Mouse (Mus musculus) megakaryocyte-erythroid progenitor cell, adult 5-6 weeks (primary cell): ENCODE measurements around the gene Nr2c2. TPM values are rescaled to one million over a fixed set of nuclear protein-coding genes. Genes with fewer than 3 reads are reported as not detected.
"Not testable (repeated sequence)": the region's sequence is repeated elsewhere in the genome, so short reads cannot be mapped to it uniquely, and the experiment has no call there.

Experiments used
- ATAC-seq: replicated peaks from 2 replicates; pipeline ENCODE4 v1.8.0; 2016; ENCODE audit warnings: mild to moderate bottlenecking, inconsistent platforms; ENCODE audit not compliant: severe bottlenecking, poor library complexity, low FRiP score, low TSS enrichment
- total RNA-seq, 2 experiments: library from RNA; stranded (forward) in 1 of 2; stranded (reverse) in 1 of 2; fragments of 200-1000, 215-1000 nt in 1 of 2; fragments of >200 nt in 1 of 2; fragmentation: Nextera tagmentation in 1 of 2; gene quantifications; 2 replicates each; pipeline ENCODE4 v1.2.3; 2014 to 2017

Gene Nr2c2
- total RNA-seq (2014; fragmentation: Nextera tagmentation), result 38.0 and 52.8 TPM in 2 replicates
- total RNA-seq (2017), result 36.6 and 47.4 TPM in 2 replicates

DNA sequence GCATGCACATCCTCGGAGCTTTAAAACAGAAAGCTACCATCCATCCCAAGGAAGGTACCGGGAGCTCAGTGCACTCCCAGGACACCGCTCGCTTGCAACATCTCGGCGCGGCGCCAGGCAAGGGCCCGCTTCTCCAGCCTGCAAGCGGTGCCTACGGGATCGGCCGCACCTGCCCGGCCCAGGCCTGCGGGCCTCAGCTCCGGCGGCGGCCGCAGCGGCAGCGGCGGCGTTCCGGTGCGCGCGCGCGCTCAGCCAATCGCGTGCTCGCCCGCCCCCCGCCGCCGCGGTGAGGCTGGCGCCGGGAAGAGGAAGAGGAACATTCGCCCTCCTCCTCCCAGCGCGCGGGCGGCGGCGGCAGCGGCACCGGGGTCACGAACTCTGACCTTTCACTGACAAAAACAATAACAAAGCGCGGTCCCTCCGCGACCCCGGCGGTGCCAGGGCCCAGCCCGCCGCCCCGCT lies at the start of gene Nr2c2:
Nr2c2 (plus strand) TSS at position 261 of the 462 bp plus-strand sequence.
- peak; percentile 35 for ATAC-seq

- no peak for ATAC-seq
These were observed 49.1 kb upstream of the Nr2c2 start for GRCm38 (mm10) chr6:92042055-92042454.

DNA sequence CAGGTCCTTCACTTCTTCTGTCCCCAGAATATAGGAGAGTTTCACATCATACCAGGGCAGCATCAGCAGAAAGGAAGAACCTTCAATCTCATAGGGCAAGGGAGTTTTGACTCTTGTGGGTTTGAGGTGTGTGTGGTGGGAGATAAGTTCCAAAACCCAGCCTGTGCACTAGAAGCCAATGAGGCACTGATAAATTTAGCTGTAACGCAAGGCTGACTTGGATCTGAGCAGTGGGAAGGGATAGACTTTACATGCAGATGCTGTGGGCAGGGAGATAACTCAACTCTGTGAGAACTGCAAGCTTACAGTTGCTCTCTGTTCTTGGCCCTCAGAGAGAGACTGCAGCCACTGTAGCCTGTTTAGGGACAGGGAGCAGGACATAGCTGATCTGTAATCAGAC lies 48.3 kb upstream of the Nr2c2 start:
- peak; percentile 89 for ATAC-seq

DNA sequence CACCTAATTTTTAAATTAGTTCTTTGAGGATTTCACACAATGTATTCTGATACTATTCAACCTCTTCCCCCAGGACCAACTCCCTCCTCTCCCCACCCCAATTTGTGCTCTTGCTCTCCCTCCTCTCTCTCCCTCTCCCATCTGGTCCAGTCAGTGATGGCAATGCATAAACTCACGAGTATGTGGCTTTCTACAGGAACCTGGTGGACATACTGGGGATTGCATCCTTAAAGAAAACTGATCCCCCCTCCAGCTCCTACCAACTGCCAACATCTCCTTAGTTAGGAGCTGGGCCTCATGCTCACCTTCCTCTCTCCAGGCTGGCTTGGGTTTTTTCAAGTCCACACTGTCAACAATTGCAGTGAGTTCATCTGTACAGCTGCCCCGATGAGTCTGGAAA lies 33.4 kb upstream of the Nr2c2 start:
- peak; percentile 72 for ATAC-seq

DNA sequence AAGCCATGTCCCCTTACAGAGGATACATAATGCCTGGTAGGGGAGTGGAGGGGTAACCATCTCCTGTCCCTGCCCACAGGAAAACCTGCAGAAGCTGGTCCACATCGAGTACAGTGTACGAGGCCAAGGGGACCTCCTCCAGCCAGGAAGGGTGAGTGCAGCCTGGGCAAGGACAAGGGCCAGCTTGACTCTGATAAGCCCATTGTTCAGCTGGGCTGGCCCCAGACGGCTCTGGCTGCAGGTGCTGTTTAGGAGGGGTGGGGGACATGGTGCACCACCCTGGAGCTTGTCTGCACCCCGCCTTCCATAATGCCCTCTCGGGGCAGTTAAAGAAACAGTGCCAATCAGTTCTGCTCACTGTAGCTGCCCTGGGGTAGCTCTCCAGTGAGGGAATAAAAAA lies 29.5 kb upstream of the Nr2c2 start:
- ATAC-seq, result no peak

- ATAC-seq, result no peak
These were observed 27.7 kb upstream of the Nr2c2 start for GRCm38 (mm10) chr6:92063452-92063851.

DNA sequence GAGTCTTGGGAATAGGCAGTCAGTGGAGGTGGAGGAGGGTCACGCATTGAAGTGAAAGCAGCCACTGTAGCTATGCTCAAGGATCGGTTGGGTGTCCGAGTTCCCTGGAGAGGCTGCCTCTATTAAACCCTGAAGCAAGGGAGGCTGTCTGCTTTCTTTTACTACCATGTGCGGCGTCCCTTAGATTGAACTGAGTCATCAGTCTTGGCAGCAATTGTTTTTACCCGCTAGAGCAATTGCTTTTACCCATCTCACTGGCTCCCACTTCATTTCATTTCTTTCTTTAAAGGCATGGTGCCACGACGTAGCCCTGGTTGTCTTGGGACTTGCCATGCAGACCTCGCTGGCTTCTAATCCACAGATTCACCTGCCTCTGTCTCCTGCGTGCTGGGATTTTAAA lies 27.1 kb upstream of the Nr2c2 start:
- ATAC-seq, result no peak

GRCm38 (mm10) chr6:92065721-92066496 lies 25.3 kb upstream of the Nr2c2 start:
- peak; percentile 47; the same call in 1 of the 2 replicates for ATAC-seq

- peak; percentile 91 for ATAC-seq
These were observed 23.9 kb upstream of the Nr2c2 start for GRCm38 (mm10) chr6:92067146-92067790.

GRCm38 (mm10) chr6:92071121-92071839 lies 19.9 kb upstream of the Nr2c2 start:
- no peak for ATAC-seq

DNA sequence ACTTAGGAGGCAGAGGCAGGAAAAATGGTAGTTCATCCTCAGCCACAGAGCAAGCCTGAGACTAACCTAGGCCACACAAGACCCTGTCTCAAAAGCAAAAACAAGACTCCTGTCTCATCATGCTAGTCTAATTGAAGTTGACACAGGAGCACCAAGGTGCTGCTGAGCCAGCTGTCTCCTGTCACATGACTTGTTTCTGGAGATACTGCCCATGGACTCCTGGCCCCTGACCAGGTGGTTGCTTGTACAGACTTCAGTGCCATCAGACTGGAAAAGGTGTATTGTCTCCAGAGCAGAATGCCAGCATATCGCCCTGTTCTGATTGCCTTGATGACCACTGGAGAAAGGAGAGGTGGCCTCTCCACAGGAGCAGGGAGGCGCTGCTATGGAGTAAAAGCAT lies 10.5 kb upstream of the Nr2c2 start:
- no peak for ATAC-seq

GRCm38 (mm10) chr6:92082756-92083155 lies 8.4 kb upstream of the Nr2c2 start:
- no peak for ATAC-seq

DNA sequence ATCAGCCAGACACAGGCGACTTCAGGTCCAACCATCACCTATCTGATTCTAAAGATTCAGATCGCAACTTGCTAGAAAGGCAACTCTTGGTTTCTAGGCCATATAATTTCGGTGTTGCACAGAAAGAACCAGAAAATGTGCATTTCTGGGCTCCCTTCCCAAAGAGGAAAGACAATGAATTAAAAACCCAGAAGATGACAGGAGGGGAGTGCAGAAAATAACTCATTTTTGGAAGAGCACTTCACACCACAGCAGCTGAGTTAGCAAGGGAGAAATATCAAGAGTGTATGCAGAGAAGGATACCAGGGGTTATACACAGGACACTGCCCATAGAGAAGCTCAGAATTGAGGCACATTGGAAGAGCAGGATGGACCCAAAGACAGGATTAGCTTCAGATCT lies 6.3 kb upstream of the Nr2c2 start:
- ATAC-seq, result no peak

DNA sequence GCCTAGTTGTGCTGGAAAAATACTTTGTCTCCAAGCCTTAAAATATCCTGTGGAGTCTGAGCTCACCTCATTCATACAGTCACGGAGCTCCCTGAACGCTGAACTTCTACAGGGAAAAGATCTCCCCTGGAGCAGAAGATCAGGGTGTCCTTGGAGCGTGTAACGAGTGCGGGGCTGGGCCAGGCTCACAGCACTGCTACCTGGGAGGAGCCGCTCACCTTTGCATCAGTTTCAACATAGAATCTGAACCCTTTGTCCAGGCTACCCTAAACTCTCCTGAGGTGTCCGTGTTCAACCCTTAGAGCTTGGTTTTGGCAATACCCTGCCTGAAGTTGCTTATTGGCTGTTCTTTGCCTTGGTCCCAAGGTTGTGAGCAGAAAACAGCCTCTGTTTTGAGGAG lies 2.0 kb upstream of the Nr2c2 start:
- not testable (repeated sequence) for ATAC-seq

DNA sequence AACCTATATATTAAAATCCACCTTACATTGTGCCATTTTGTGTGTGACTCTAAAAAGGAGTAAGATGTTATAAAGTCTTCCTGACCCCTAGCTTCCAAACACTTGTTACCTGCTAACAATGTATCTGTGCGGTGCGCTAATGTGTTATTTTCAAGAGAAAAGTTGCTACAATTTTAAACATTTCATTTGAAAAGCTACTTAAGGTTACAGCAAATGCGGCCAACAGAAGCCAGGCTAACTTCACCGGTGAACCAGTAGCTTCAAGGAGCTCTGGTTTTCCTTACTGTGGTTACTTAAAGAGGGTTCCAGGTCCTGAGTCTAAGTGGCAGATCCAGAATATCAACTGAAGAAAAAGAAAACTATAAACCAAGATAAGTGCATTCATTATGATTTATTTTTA lies 1.2 kb upstream of the Nr2c2 start:
- no peak for ATAC-seq

DNA sequence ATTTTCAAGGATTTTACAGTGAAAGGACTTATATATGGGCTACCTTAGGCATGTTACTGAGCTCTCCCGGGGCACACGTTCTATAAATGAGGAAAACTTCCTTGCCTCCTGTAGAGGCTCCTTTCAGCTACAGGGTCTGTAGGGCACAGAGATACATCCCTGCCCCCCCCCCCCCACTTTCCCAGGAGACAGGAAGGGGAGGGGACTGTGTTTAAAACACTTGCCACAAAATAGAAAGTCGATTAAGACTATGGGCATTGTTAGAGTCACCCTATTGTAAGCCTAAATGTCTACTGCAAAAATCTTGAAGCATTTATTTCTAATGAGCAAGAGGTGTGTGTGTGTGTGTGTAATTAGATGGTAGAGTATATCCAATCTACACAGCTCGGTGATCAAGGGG lies 693 bp upstream of the Nr2c2 start:
- no peak for ATAC-seq

GRCm38 (mm10) chr6:92091767-92092489 lies 738 bp downstream of the Nr2c2 start:
- peak; percentile 97 for ATAC-seq

GRCm38 (mm10) chr6:92092737-92093136 lies 1.5 kb downstream of the Nr2c2 start:
- no peak for ATAC-seq

- peak; percentile 38 for ATAC-seq
These were observed 2.7 kb downstream of the Nr2c2 start for GRCm38 (mm10) chr6:92093869-92094268.
